Mouse (Mus musculus): ENCODE data around the gene Smim14.

DNA sequence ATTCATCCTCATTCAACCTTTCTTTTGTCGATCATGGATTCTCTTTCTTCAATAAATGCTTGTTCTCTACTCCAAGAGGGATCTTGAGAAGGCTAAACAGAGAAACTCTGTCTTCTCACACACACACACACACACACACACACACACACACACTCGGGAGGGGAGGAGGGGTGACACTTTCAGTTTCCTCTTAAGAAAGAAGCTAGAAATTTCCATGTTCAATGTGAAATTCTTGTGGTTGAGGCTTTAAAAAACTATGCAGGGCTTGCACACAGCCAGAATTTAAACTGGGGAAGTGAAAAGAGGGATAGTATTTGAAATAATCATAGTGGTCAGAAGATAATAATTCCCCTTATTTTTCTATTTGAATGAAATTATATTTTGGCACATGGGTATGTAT lies 61.2 kb downstream of the Smim14 start:
- TF ChIP-seq CTCF (IDR thresholded peaks at IDR 0.05; ENCODE audit: low read depth) (no peak), EP300 (IDR thresholded peaks at IDR 0.05; ENCODE audit: low read depth) (no peak)
